Mouse (Mus musculus) heart, embryonic 10.5 days (tissue): Measurements from ENCODE around the gene Lrrc73. TPM values are rescaled to one million over a fixed set of nuclear protein-coding genes. Genes with fewer than 3 reads are reported as not detected.

ENCODE experiments used
- DNase-seq: peaks from one replicate; pipeline ENCODE4 v3.0.0-alpha.2; 2017; ENCODE audit warnings: low spot score
- H3K27ac ChIP-seq: fragments of 300-500 bp; sonication (generic); 2 replicates; pipeline ENCODE4 v1.5.1; 2016; ENCODE audit warnings: mild to moderate bottlenecking
- H3K27me3 ChIP-seq: fragments of 300-500 bp; sonication (generic); 2 replicates; pipeline ENCODE4 v1.6.1; 2016; ENCODE audit warnings: mild to moderate bottlenecking; ENCODE audit not compliant: poor library complexity, insufficient read depth, severe bottlenecking
- H3K36me3 ChIP-seq: fragments of 300-500 bp; sonication (generic); 2 replicates; pipeline ENCODE4 v1.6.1; 2016; ENCODE audit warnings: mild to moderate bottlenecking, moderate library complexity
- H3K4me1 ChIP-seq: fragments of 300-500 bp; sonication (generic); 2 replicates; pipeline ENCODE4 v1.6.1; 2016; ENCODE audit warnings: mild to moderate bottlenecking
- H3K4me3 ChIP-seq: fragments of 300-500 bp; sonication (generic); 2 replicates; pipeline ENCODE4 v1.5.1; 2016; ENCODE audit warnings: mild to moderate bottlenecking, moderate library complexity
- H3K9me3 ChIP-seq: fragments of 300-500 bp; sonication (generic); 2 replicates; pipeline ENCODE4 v1.6.1; 2016; ENCODE audit warnings: mild to moderate bottlenecking, moderate library complexity
- WGBS: fragments of 180-500 bp; shearing (Covaris S2); methylation state at CpG from one replicate; pipeline ENCODE4 v1.1.7; 2016; 5-methylcytosine and 5-hydroxymethylcytosine counted together
- polyA plus RNA-seq: library from polyadenylated mRNA; unstranded; fragments of >200 nt; fragmentation: Nextera tagmentation; extraction: Ambion mirVana; gene quantifications from 2 replicates; pipeline ENCODE4 v1.2.1, GENCODE M21; 2016

Gene Lrrc73
- polyA plus RNA-seq, result 0.33 and 0.38 TPM in 2 replicates

- no peaks in the 10 kb centered on the region for H3K9me3 ChIP-seq
- WGBS, result 2% methylated on average over 48 of the region's 48 CpGs
- H3K4me1 ChIP-seq, result peaks cover 35% of the 10 kb centered on the region
- H3K27me3 ChIP-seq, result peaks cover 34% of the 10 kb centered on the region
- peak; percentile 94 for DNase-seq
- H3K27ac ChIP-seq, result peak within 1 kb of the TSS; percentile 31
- H3K36me3 ChIP-seq, result peaks cover 62% of the 10 kb centered on the region
- peak within 1 kb of the TSS; percentile 72 for H3K4me3 ChIP-seq
Observed at GRCm38 (mm10) chr17:46253452-46254084, at the start of gene Lrrc73. Lrrc73 (plus strand) TSS chr17:46253531.

- DNase-seq, result no peak
- no peaks in the 10 kb centered on the region for H3K9me3 ChIP-seq
- no peaks in the 10 kb centered on the region for H3K27me3 ChIP-seq
- H3K4me3 ChIP-seq, result no peak overlapping the region
- H3K27ac ChIP-seq, result no peak overlapping the region
- H3K36me3 ChIP-seq, result peaks cover 71% of the 10 kb centered on the region
- H3K4me1 ChIP-seq, result peaks cover 13% of the 10 kb centered on the region
Observed at GRCm38 (mm10) chr17:46206676-46207075, 46.7 kb upstream of the Lrrc73 start.

- 90% methylated on average over 3 of the region's 3 CpGs for WGBS
- peaks cover 98% of the 10 kb centered on the region for H3K36me3 ChIP-seq
- no peaks in the 10 kb centered on the region for H3K9me3 ChIP-seq
- no peaks in the 10 kb centered on the region for H3K4me1 ChIP-seq
- H3K27me3 ChIP-seq, result no peaks in the 10 kb centered on the region
- no peak overlapping the region for H3K27ac ChIP-seq
- no peak overlapping the region for H3K4me3 ChIP-seq
- no peak for DNase-seq
Observed at GRCm38 (mm10) chr17:46210550-46210949, 42.8 kb upstream of the Lrrc73 start.

- DNase-seq, result no peak
- H3K36me3 ChIP-seq, result peaks cover 99% of the 10 kb centered on the region
- no peak overlapping the region for H3K27ac ChIP-seq
- H3K27me3 ChIP-seq, result no peaks in the 10 kb centered on the region
- no peaks in the 10 kb centered on the region for H3K4me1 ChIP-seq
- no peak overlapping the region for H3K4me3 ChIP-seq
- H3K9me3 ChIP-seq, result no peaks in the 10 kb centered on the region
- WGBS, result 84% methylated on average over 3 of the region's 3 CpGs
Observed at GRCm38 (mm10) chr17:46221601-46222000, 31.7 kb upstream of the Lrrc73 start.

- peaks cover 99% of the 10 kb centered on the region for H3K36me3 ChIP-seq
- 90% methylated on average over 7 of the region's 7 CpGs for whole genome bisulfite sequencing
Observed at GRCm38 (mm10) chr17:46227576-46227975, 25.8 kb upstream of the Lrrc73 start.

GRCm38 (mm10) chr17:46236067-46236466, 17.3 kb upstream of the Lrrc73 start:
- H3K27ac ChIP-seq, result no peak overlapping the region
- H3K4me1 ChIP-seq, result peaks cover 33% of the 10 kb centered on the region
- DNase-seq, result no peak
- no peaks in the 10 kb centered on the region for H3K9me3 ChIP-seq
- peaks cover 36% of the 10 kb centered on the region; the same call in 1 of the 2 replicates for H3K27me3 ChIP-seq
- no peak overlapping the region for H3K4me3 ChIP-seq
- 67% methylated on average over 1 of the region's 1 CpGs for WGBS
- peaks cover 96% of the 10 kb centered on the region for H3K36me3 ChIP-seq

More at GRCm38 (mm10) chr17:46227576-46227975, 25.8 kb upstream of the Lrrc73 start:
- no peak overlapping the region for H3K27ac ChIP-seq
- no peaks in the 10 kb centered on the region for H3K9me3 ChIP-seq
- no peak overlapping the region for H3K4me3 ChIP-seq
- H3K4me1 ChIP-seq, result no peaks in the 10 kb centered on the region
- H3K27me3 ChIP-seq, result no peaks in the 10 kb centered on the region
- no peak for DNase-seq

- Histone ChIP-seq H3K9me3 (no peaks in the 10 kb centered on the region), H3K27ac (no peak overlapping the region), H3K27me3 (peaks cover 46% of the 10 kb centered on the region; the same call in 1 of the 2 replicates), H3K4me3 (no peak overlapping the region), H3K36me3 (peaks cover 96% of the 10 kb centered on the region), H3K4me1 (peaks cover 39% of the 10 kb centered on the region)
- no peak for DNase-seq
- 82% methylated on average over 6 of the region's 6 CpGs for WGBS
Observed at GRCm38 (mm10) chr17:46237079-46237478, 16.3 kb upstream of the Lrrc73 start.

- no peak for DNase-seq
- Histone ChIP-seq H3K27ac (no peak overlapping the region), H3K4me1 (peaks cover 39% of the 10 kb centered on the region), H3K27me3 (peaks cover 50% of the 10 kb centered on the region; the same call in 1 of the 2 replicates), H3K9me3 (no peaks in the 10 kb centered on the region), H3K36me3 (peaks cover 96% of the 10 kb centered on the region), H3K4me3 (no peak overlapping the region)
- WGBS, result 68% methylated on average over 5 of the region's 5 CpGs
Observed at GRCm38 (mm10) chr17:46237480-46237879, 15.9 kb upstream of the Lrrc73 start.

- no peaks in the 10 kb centered on the region for H3K9me3 ChIP-seq
- DNase-seq, result peak; percentile 93
- peaks cover 39% of the 10 kb centered on the region for H3K4me1 ChIP-seq
- H3K4me3 ChIP-seq, result 0 out of 2 replicates have a peak overlapping the region, but pooled peaks have one; percentile 22
- peaks cover 97% of the 10 kb centered on the region for H3K36me3 ChIP-seq
- H3K27ac ChIP-seq, result 0 out of 2 replicates have a peak overlapping the region, but pooled peaks have one; percentile 8
- WGBS, result 45% methylated on average over 15 of the region's 15 CpGs
- H3K27me3 ChIP-seq, result peaks cover 53% of the 10 kb centered on the region; the same call in 1 of the 2 replicates
Observed at GRCm38 (mm10) chr17:46239516-46240114, 13.7 kb upstream of the Lrrc73 start.

GRCm38 (mm10) chr17:46241471-46241870, 11.9 kb upstream of the Lrrc73 start:
- WGBS, result 65% methylated on average over 11 of the region's 11 CpGs
- Histone ChIP-seq H3K36me3 (peaks cover 98% of the 10 kb centered on the region), H3K4me1 (peaks cover 39% of the 10 kb centered on the region), H3K27me3 (peaks cover 36% of the 10 kb centered on the region; the same call in 1 of the 2 replicates), H3K27ac (no peak overlapping the region), H3K9me3 (no peaks in the 10 kb centered on the region), H3K4me3 (no peak overlapping the region)
- DNase-seq, result no peak

GRCm38 (mm10) chr17:46242274-46242673, 11.1 kb upstream of the Lrrc73 start:
- Histone ChIP-seq H3K4me1 (peaks cover 44% of the 10 kb centered on the region), H3K27ac (no peak overlapping the region), H3K36me3 (peaks cover 90% of the 10 kb centered on the region), H3K4me3 (no peak overlapping the region), H3K27me3 (peaks cover 31% of the 10 kb centered on the region; the same call in 1 of the 2 replicates), H3K9me3 (no peaks in the 10 kb centered on the region)
- 85% methylated on average over 13 of the region's 13 CpGs for WGBS
- no peak for DNase-seq

GRCm38 (mm10) chr17:46242993-46243392, 10.3 kb upstream of the Lrrc73 start:
- WGBS, result 89% methylated on average over 4 of the region's 4 CpGs
- H3K4me1 ChIP-seq, result peaks cover 41% of the 10 kb centered on the region
- H3K36me3 ChIP-seq, result peaks cover 85% of the 10 kb centered on the region
- no peak overlapping the region for H3K4me3 ChIP-seq
- no peak for DNase-seq
- H3K27me3 ChIP-seq, result peaks cover 31% of the 10 kb centered on the region; the same call in 1 of the 2 replicates
- H3K9me3 ChIP-seq, result no peaks in the 10 kb centered on the region
- no peak overlapping the region for H3K27ac ChIP-seq

GRCm38 (mm10) chr17:46243624-46244023, 9.7 kb upstream of the Lrrc73 start:
- 82% methylated on average over 2 of the region's 2 CpGs for WGBS
- H3K36me3 ChIP-seq, result peaks cover 78% of the 10 kb centered on the region
- no peak overlapping the region for H3K4me3 ChIP-seq
- no peak overlapping the region for H3K27ac ChIP-seq
- H3K9me3 ChIP-seq, result no peaks in the 10 kb centered on the region
- H3K27me3 ChIP-seq, result peaks cover 31% of the 10 kb centered on the region; the same call in 1 of the 2 replicates
- H3K4me1 ChIP-seq, result peaks cover 36% of the 10 kb centered on the region
- no peak for DNase-seq
